Mouse (Mus musculus): ENCODE results near the gene Cpn1.

- TF ChIP-seq CTCF (IDR thresholded peaks at IDR 0.05; ENCODE audit: control insufficient read depth, insufficient read depth, low read length) = no peak
- TF ChIP-seq POLR2A (IDR thresholded peaks at IDR 0.05; ENCODE audit: borderline replicate concordance, control insufficient read depth, low read depth, low read length) = no peak
These were observed 47.0 kb upstream of the Cpn1 start for GRCm38 (mm10) chr19:44033396-44033795.
